Mouse (Mus musculus) 3134 (cell line): ENCODE measurements around the gene Rufy3.

ENCODE experiments used
- DNase-seq: peaks from one replicate; pipeline ENCODE4 v3.0.0-alpha.2; 2011; ENCODE audit warnings: low spot score; ENCODE audit not compliant: insufficient read length; ENCODE audit errors: extremely low read depth

The Rufy3 gene

GRCm38 (mm10) chr5:88680567-88680966, 115.7 kb downstream of the Rufy3 start:
- no peak for DNase-seq

DNA sequence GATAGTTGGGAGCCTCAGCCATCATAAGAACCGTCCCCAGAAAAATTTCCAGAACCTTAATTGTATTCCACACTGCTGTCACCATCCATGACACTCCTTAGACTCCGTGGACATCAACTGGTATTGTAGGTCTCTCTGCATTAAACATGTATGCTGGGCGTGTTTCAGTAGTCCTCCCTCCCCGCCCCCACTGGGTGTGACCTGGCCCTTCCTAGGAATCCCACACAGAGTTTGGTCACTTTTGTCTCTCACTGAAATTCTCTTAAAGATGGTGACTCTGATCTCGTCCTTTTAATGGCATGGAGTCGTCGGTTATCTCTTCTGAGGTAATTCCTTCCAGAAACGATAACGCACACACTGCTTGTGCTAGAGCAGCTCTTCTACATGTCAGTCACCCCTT, 118.9 kb downstream of the Rufy3 start:
- DNase-seq = no peak

GRCm38 (mm10) chr5:88684226-88684625, 119.4 kb downstream of the Rufy3 start:
- DNase-seq = no peak

DNA sequence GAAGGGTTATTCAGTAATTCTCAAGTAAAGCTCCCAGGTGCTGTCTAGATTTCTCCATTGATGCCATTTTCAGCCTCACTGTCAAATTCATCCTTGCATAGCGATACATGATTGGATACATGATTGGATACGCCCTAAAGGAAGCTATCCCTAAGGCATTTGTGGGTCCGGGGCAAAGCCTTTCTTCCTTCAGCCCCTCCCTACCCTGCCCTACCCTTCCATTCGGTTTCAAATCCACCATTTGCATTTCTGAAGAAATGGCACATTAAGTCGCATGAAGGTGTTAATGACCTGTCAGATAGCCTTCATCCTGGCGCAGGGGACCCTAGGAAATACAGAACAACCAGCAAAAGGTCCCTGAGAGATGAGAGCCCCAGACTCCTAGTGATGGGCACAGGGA, 120.5 kb downstream of the Rufy3 start:
- DNase-seq = no peak

GRCm38 (mm10) chr5:88685745-88686299, 121.0 kb downstream of the Rufy3 start:
- DNase-seq = no peak

GRCm38 (mm10) chr5:88687996-88688406, 123.2 kb downstream of the Rufy3 start:
- DNase-seq = peak; percentile 36

- DNase-seq = peak; percentile 59
These were observed 123.8 kb downstream of the Rufy3 start for GRCm38 (mm10) chr5:88688583-88689187.

DNA sequence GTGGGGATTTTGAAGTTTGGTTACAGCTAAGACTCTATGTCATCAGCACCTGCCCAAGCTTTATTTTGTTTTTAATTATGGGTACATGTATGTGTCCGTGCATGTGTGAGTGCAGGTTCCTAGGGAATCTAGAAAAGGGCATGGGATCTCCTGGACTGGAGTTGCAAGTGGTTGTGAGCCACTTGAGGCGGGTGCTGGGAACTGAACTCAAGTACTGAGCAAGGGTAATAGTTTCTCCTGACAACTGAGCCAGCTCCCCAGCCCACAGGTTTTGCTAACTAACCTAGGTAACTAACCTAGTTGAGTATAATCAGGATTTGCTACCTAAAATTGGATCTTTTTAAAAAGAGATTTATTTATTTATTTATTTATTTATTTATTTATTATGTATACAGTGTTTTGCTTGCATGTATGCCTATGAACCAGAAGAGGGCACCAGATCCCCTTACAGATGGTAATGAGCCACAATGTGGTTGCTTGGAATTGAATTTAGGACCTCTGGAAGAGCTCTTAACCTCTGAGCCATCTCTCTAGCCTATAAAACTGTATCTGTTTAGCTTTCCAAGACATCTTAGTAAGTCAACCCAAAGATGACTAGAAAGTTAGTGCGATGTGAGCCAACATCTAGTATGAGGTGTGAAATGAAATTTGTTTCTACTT, 124.6 kb downstream of the Rufy3 start:
- DNase-seq = peak; percentile 28

- no peak for DNase-seq
These were observed 126.1 kb downstream of the Rufy3 start for GRCm38 (mm10) chr5:88690681-88691505.

- DNase-seq = no peak
These were observed 126.8 kb downstream of the Rufy3 start for GRCm38 (mm10) chr5:88691506-88692095.

GRCm38 (mm10) chr5:88692586-88692985, 127.7 kb downstream of the Rufy3 start:
- no peak for DNase-seq

DNA sequence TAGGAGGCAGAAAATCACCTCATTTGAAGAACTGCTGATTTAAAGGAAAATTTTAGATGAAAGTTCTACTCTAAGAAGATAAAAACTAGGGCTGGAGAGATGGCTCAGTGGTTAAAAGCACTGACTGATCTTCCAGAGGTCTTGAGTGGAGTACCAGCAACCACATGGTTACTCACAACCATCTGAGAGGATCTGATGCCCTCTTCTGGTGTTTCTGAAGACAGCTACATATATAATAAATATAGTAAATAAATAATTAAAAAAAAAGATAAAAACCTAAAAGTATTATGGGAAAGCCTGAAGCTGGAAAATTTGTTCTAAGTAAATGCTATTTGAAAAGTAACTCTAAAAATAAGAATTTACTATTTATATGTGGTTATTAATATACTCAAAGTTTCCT, 128.2 kb downstream of the Rufy3 start:
- DNase-seq = no peak

- no peak for DNase-seq
These were observed 132.5 kb downstream of the Rufy3 start for GRCm38 (mm10) chr5:88697291-88697690.

DNA sequence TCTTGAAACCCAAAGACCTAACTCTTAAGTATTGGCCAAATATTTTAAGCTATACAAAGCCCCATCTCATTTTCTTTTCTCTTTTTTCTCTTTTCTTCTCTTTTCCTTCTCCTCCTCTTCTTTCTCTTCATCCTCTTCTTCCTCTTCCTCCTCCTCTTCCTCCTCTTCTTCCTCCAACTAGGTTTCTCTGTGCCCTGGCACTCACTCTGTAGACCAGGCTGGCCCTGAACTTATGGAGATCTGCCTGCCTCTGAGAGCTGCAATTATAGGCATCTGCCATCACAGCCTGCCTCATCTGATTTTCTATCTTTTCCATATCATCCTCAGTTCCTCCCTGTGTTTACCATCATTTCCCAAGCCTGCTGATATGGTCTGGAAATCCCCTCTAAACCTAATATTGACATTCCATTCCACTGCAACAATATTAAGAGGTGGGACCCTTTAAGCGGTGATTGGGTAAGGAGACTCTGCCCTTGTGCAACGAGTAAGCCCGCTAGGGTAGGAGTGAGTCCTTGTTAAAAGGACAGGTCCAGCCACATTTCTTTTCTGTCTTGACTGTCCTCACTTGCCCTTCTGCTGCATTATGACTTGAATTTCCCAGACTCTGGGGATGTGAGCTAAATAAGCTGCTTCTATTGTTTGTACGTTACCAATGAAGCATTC, 134.5 kb downstream of the Rufy3 start:
- DNase-seq = no peak
